Mouse (Mus musculus): ENCODE results near the gene Rbfox1. TPM values are rescaled to one million over a fixed set of nuclear protein-coding genes. Genes with fewer than 3 reads are reported as not detected.

Gene Rbfox1
- polyA plus RNA-seq, 1 experiment from 2014 or later, result 1.6 TPM

DNA sequence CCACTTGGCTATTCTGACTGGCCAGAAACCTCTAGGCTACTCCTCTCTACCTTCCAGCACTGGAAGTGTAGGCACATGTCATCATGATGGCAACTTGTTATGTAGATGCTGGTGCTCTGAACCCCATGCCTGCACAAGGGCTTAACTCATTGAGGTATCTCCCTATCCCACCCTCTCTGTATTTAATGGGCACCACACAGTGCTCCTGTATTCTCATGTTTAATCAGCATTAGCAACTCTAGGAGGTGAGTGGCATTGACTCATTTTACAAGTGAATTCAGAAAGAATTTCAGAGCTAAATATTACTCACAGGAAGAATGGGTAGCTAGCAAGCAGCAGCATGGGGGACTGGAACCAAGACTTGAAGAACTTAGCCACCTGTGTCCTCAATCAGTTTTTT, 321.3 kb downstream of the Rbfox1 start:
- H3K4me2 ChIP-seq (ENCODE audit: low read depth, low read length), result no peak overlapping the region
- no peaks in the 10 kb centered on the region for H3K9me3 ChIP-seq (ENCODE audit: control insufficient read depth, low read length)

DNA sequence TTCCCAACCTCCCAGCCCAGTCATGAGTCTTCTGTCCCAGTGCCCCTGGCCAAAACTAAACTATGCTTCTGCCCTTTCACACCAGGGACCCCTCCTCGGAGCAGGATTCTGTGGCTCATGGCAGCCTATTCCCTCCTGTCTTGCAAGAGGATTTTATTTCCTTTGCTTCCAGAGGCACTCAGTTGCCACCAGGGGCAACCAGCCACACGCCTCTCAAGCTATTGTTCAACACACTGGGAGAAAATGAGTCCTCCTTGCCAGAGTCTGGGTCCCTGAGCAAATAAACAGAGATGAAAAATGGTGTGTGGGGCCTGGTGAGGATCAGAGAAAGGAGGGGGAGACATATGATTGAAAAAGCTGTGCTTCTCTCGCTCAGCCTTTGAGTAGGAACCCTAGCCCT, 327.8 kb downstream of the Rbfox1 start:
- H3K27me3 ChIP-seq (ENCODE audit: control insufficient read depth, insufficient read depth, low read depth, low read length), result no peaks in the 10 kb centered on the region
- no peak for ATAC-seq (ENCODE audit: low read depth)
- H3K9ac ChIP-seq (ENCODE audit: low read length), result no peak overlapping the region
- no peaks in the 10 kb centered on the region for H3K36me3 ChIP-seq (ENCODE audit: control insufficient read depth, insufficient read depth, low read length)
- H3K4me2 ChIP-seq (ENCODE audit: low read depth, low read length), result no peak overlapping the region
- 26% methylated on average over 3 of the region's 3 CpGs for WGBS
- H3K4me1 ChIP-seq (replicated peaks; ENCODE audit: control insufficient read depth, insufficient read depth, low read length), result no peaks in the 10 kb centered on the region
- no peaks in the 10 kb centered on the region for H3K9me3 ChIP-seq (ENCODE audit: control insufficient read depth, low read length)
- no peak overlapping the region for H3K27ac ChIP-seq (ENCODE audit: low read length)
- H3K4me3 ChIP-seq (ENCODE audit: low read length), result no peak overlapping the region

More for the DNA sequence above, 321.3 kb downstream of the Rbfox1 start:
- H3K4me3 ChIP-seq (ENCODE audit: low read length), result no peak overlapping the region
- no peaks in the 10 kb centered on the region for H3K36me3 ChIP-seq (ENCODE audit: control insufficient read depth, insufficient read depth, low read length)
- H3K27ac ChIP-seq (ENCODE audit: low read length), result no peak overlapping the region
- ATAC-seq (ENCODE audit: low read depth), result no peak
- no peak overlapping the region for H3K9ac ChIP-seq (ENCODE audit: low read length)
- no peaks in the 10 kb centered on the region for H3K27me3 ChIP-seq (ENCODE audit: control insufficient read depth, insufficient read depth, low read depth, low read length)
- H3K4me1 ChIP-seq (replicated peaks; ENCODE audit: control insufficient read depth, insufficient read depth, low read length), result no peaks in the 10 kb centered on the region

DNA sequence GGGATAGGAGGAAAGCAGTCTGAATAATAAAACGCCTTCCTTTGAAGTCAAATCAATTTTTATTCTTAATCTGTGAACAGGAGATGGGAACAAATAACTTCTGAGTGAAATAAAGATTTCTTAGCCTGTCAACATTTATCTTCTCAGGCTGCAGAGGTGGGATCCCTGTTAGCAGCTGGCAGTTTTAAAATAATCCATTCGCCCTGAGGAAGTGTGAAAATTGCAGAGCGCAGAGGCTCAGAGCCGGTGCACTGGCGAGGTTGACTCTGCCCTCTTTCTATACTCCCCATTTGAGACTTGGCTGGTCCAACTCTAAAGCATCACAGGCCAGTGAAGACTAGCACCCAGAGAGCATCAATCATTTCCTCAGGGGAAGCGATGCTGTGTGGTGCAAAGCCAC, 342.3 kb downstream of the Rbfox1 start:
- Histone ChIP-seq H3K36me3 (ENCODE audit: control insufficient read depth, insufficient read depth, low read length) (no peaks in the 10 kb centered on the region), H3K27me3 (ENCODE audit: control insufficient read depth, insufficient read depth, low read depth, low read length) (no peaks in the 10 kb centered on the region), H3K4me2 (ENCODE audit: low read depth, low read length) (no peak overlapping the region), H3K9me3 (ENCODE audit: control insufficient read depth, low read length) (no peaks in the 10 kb centered on the region), H3K27ac (ENCODE audit: low read length) (no peak overlapping the region), H3K9ac (ENCODE audit: low read length) (no peak overlapping the region), H3K4me1 (replicated peaks; ENCODE audit: control insufficient read depth, insufficient read depth, low read length) (no peaks in the 10 kb centered on the region), H3K4me3 (ENCODE audit: low read length) (no peak overlapping the region)
- WGBS, result 54% methylated on average over 6 of the region's 6 CpGs
- ATAC-seq (ENCODE audit: low read depth), result no peak

DNA sequence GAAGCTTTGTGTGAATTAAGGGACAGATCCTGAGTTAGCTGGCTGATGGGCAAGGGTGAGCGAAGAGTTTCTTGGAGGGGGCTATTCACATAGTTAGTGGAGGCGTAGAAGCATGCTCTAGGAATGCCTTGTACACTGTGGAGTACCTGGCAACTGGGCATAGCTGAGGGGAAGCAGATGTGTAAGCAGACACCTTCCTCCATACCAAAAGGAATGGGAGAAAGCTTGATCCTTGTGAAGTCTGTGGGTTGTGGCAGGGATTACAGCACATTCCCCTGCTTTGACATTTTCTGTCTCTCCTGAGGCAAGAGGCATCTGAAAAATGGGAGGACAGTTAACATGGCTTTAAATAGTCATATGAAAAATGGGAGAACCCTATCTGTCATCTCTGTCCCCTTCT, 347.8 kb downstream of the Rbfox1 start:
- 80% methylated on average over 2 of the region's 2 CpGs for WGBS
- no peak for ATAC-seq (ENCODE audit: low read depth)
- Histone ChIP-seq H3K4me2 (ENCODE audit: low read depth, low read length) (no peak overlapping the region), H3K27me3 (ENCODE audit: control insufficient read depth, insufficient read depth, low read depth, low read length) (no peaks in the 10 kb centered on the region), H3K36me3 (ENCODE audit: control insufficient read depth, insufficient read depth, low read length) (no peaks in the 10 kb centered on the region), H3K4me3 (ENCODE audit: low read length) (no peak overlapping the region), H3K9me3 (ENCODE audit: control insufficient read depth, low read length) (no peaks in the 10 kb centered on the region), H3K9ac (ENCODE audit: low read length) (no peak overlapping the region), H3K4me1 (replicated peaks; ENCODE audit: control insufficient read depth, insufficient read depth, low read length) (no peaks in the 10 kb centered on the region), H3K27ac (ENCODE audit: low read length) (no peak overlapping the region)

DNA sequence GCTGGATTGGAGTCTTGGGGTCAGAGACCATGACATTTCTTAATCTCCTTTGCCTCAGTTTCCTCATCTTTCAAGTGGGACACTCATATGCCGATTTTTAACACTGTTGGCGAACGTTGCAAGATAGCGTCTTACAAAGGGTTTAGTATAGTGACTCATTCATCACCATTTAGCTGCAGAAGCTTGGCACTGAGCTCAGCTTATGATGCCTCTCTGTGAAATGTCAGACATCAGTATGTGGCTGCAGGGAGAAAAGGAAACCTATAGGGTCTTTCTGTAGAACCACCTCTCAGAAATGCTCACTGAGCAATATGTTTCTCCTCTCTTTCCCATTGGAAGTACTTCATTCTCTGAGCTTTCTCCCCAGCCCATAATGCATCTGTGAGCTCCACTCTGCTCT, 356.2 kb downstream of the Rbfox1 start:
- no peak overlapping the region for H3K4me2 ChIP-seq (ENCODE audit: low read depth, low read length)
- H3K4me1 ChIP-seq (replicated peaks; ENCODE audit: control insufficient read depth, insufficient read depth, low read length), result no peaks in the 10 kb centered on the region
- no peak overlapping the region for H3K4me3 ChIP-seq (ENCODE audit: low read length)
- no peak for ATAC-seq (ENCODE audit: low read depth)
- H3K9me3 ChIP-seq (ENCODE audit: control insufficient read depth, low read length), result no peaks in the 10 kb centered on the region
- no peak overlapping the region for H3K27ac ChIP-seq (ENCODE audit: low read length)
- H3K9ac ChIP-seq (ENCODE audit: low read length), result no peak overlapping the region
- H3K36me3 ChIP-seq (ENCODE audit: control insufficient read depth, insufficient read depth, low read length), result no peaks in the 10 kb centered on the region
- 86% methylated on average over 4 of the region's 4 CpGs for WGBS
- no peaks in the 10 kb centered on the region for H3K27me3 ChIP-seq (ENCODE audit: control insufficient read depth, insufficient read depth, low read depth, low read length)

DNA sequence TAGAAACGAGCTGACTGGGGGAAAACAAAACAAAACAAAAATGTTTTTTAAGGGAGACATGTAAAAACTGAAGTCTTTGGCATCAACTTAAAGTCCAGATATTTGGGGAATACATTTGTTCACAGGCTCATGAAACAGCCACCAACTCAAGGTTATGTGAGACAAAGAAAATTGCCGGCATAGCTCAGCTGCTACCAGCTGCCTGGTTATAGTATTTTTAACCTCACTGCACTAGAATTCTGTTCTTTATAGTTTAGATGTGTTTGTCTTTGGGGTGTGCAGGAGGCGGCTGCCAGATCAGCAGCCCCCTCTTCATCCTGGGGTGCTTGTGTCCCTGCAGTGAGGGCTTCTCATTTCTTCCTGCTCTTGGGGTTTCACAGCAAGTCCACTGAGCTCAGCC, 357.3 kb downstream of the Rbfox1 start:
- Histone ChIP-seq H3K9ac (ENCODE audit: low read length) (no peak overlapping the region), H3K36me3 (ENCODE audit: control insufficient read depth, insufficient read depth, low read length) (no peaks in the 10 kb centered on the region), H3K27me3 (ENCODE audit: control insufficient read depth, insufficient read depth, low read depth, low read length) (no peaks in the 10 kb centered on the region), H3K27ac (ENCODE audit: low read length) (no peak overlapping the region), H3K4me3 (ENCODE audit: low read length) (no peak overlapping the region), H3K9me3 (ENCODE audit: control insufficient read depth, low read length) (no peaks in the 10 kb centered on the region), H3K4me1 (replicated peaks; ENCODE audit: control insufficient read depth, insufficient read depth, low read length) (no peaks in the 10 kb centered on the region), H3K4me2 (ENCODE audit: low read depth, low read length) (no peak overlapping the region)
- ATAC-seq (ENCODE audit: low read depth), result no peak
- 58% methylated on average over 3 of the region's 3 CpGs for WGBS

DNA sequence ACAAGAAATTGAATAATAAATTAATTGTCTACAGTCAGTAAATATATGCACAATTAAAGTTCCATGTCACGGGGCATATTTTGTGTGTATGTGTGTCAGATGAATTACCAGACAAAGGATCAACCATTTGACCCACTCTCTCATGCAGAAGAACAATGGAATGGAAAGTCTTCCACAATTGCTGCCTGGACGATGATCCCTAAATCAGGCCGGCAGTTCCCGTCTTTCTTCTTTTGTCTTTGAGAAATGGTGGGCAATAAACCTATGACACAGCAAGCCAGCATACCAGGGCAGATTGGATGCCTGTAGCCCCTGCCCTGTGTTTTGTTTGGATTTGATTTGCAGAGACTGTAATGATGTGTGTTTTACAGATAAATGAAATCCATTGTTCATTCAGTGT, 362.4 kb downstream of the Rbfox1 start:
- ATAC-seq (ENCODE audit: low read depth), result no peak
- Histone ChIP-seq H3K36me3 (ENCODE audit: control insufficient read depth, insufficient read depth, low read length) (no peaks in the 10 kb centered on the region), H3K27ac (ENCODE audit: low read length) (no peak overlapping the region), H3K27me3 (ENCODE audit: control insufficient read depth, insufficient read depth, low read depth, low read length) (no peaks in the 10 kb centered on the region), H3K4me3 (ENCODE audit: low read length) (no peak overlapping the region), H3K4me2 (ENCODE audit: low read depth, low read length) (no peak overlapping the region), H3K4me1 (replicated peaks; ENCODE audit: control insufficient read depth, insufficient read depth, low read length) (no peaks in the 10 kb centered on the region), H3K9ac (ENCODE audit: low read length) (no peak overlapping the region), H3K9me3 (ENCODE audit: control insufficient read depth, low read length) (no peaks in the 10 kb centered on the region)
- 78% methylated on average over 4 of the region's 4 CpGs for WGBS

DNA sequence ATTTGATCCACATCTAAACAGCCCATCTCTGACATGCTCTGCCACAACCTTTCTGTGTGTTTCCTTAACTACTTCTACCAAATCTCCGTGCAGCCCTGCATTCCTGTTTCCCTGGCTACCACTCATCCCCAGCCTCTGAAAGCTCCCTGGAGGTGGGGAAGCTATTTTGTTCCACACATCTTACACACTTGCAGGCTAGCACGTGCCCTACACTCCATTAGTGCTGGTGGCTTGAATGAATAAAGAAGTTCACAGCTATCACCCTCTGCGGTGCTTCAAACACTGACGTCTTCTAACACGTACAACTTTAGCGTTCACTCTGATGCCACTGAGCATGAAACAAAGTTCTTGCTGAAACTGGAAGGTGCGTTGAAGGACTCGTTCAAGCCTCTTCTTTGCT, 379.4 kb downstream of the Rbfox1 start:
- WGBS, result 65% methylated on average over 8 of the region's 8 CpGs
- Histone ChIP-seq H3K36me3 (ENCODE audit: control insufficient read depth, insufficient read depth, low read length) (no peaks in the 10 kb centered on the region), H3K4me2 (ENCODE audit: low read depth, low read length) (no peak overlapping the region), H3K9me3 (ENCODE audit: control insufficient read depth, low read length) (no peaks in the 10 kb centered on the region), H3K27ac (ENCODE audit: low read length) (no peak overlapping the region), H3K4me3 (ENCODE audit: low read length) (no peak overlapping the region), H3K4me1 (replicated peaks; ENCODE audit: control insufficient read depth, insufficient read depth, low read length) (no peaks in the 10 kb centered on the region), H3K9ac (ENCODE audit: low read length) (no peak overlapping the region), H3K27me3 (ENCODE audit: control insufficient read depth, insufficient read depth, low read depth, low read length) (no peaks in the 10 kb centered on the region)
- ATAC-seq (ENCODE audit: low read depth), result no peak

DNA sequence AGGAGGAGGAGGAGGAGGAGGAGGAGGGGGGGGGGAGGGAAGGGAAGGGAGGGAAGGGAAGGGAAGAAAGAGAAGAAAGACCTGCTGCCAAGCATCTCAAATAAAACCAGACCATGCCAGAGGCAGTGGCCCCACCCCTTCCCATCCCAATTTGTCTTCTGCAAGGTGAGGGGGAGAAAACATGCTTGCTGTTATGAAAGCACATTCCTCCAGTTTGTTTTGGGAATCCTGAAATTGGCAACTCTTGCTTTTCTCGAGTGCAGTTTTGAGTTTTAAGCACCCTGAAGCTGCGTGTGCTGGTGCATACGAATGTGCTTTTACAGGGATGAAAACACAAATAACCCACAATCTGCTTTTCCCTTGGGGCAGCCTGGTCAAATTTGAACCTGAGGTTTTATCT, 380.5 kb downstream of the Rbfox1 start:
- Histone ChIP-seq H3K4me1 (replicated peaks; ENCODE audit: control insufficient read depth, insufficient read depth, low read length) (no peaks in the 10 kb centered on the region), H3K4me2 (ENCODE audit: low read depth, low read length) (no peak overlapping the region), H3K27ac (ENCODE audit: low read length) (no peak overlapping the region), H3K27me3 (ENCODE audit: control insufficient read depth, insufficient read depth, low read depth, low read length) (no peaks in the 10 kb centered on the region), H3K36me3 (ENCODE audit: control insufficient read depth, insufficient read depth, low read length) (no peaks in the 10 kb centered on the region), H3K4me3 (ENCODE audit: low read length) (no peak overlapping the region), H3K9me3 (ENCODE audit: control insufficient read depth, low read length) (no peaks in the 10 kb centered on the region), H3K9ac (ENCODE audit: low read length) (no peak overlapping the region)
- ATAC-seq (ENCODE audit: low read depth), result no peak
- 73% methylated on average over 3 of the region's 3 CpGs for WGBS

DNA sequence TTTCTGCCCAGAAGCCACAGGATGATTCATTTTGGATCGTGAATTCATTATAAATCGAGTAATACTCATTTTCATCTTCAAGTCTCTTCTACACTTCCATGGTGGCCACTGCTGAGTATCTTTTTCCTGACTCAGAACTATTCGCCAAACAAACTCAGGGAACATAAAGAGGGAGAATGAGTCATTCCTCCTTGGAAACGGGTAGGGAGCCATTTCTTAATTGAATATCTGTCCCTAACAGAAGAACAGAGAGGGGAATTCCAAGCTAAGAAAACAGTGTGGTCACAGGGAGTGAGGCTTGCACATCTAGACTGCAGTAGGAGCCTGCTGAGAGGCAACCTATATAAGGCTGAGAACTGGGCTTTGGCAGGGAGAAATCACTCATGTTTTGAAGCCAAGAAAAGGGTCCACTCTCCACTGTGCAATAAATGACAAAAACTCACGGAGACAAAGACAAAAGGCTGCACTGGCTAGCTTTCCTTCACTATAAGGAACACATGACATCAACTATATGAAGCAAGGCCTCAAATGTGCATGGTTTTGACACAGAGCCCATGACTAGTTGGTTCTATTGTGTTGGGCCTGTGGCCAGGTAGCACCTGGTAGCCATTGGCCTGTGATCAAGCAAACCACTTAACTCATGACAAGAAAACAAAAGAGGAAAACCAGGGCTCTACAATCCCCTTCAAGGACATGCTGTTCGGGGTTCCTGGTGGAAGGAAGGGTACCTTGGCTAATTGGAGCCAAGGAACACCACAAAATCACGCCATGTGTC, 386.6 kb downstream of the Rbfox1 start:
- Histone ChIP-seq H3K9ac (ENCODE audit: low read length) (no peak overlapping the region), H3K4me3 (ENCODE audit: low read length) (no peak overlapping the region), H3K9me3 (ENCODE audit: control insufficient read depth, low read length) (no peaks in the 10 kb centered on the region), H3K27ac (ENCODE audit: low read length) (no peak overlapping the region), H3K27me3 (ENCODE audit: control insufficient read depth, insufficient read depth, low read depth, low read length) (no peaks in the 10 kb centered on the region), H3K36me3 (ENCODE audit: control insufficient read depth, insufficient read depth, low read length) (no peaks in the 10 kb centered on the region), H3K4me1 (replicated peaks; ENCODE audit: control insufficient read depth, insufficient read depth, low read length) (no peaks in the 10 kb centered on the region), H3K4me2 (ENCODE audit: low read depth, low read length) (no peak overlapping the region)
- no peak for ATAC-seq (ENCODE audit: low read depth)
- WGBS, result 73% methylated on average over 7 of the region's 7 CpGs

Data from lung, embryonic 16.5 days (tissue).